Mouse (Mus musculus) urinary bladder, adult 2 months (tissue): Measurements from ENCODE around the gene Ifitm5. TPM values are rescaled to one million over a fixed set of nuclear protein-coding genes. Genes with fewer than 3 reads are reported as not detected.

Experiments used
- DNase-seq: peaks from one replicate; pipeline ENCODE4 v3.0.0; 2022; ENCODE audit warnings: low spot score
- polyA plus RNA-seq: library from polyadenylated mRNA; depleted of rRNA; stranded (reverse); fragments of >200 nt; gene quantifications from 2 replicates; pipeline ENCODE4 v1.2.3, GENCODE M21; 2012; rRNA removed

Ifitm5 gene
- polyA plus RNA-seq, 1 experiment: 1.7 TPM

- no peak for DNase-seq
Observed at GRCm38 (mm10) chr7:140902036-140902875, 47.8 kb downstream of the Ifitm5 start.

- no peak for DNase-seq
Observed at GRCm38 (mm10) chr7:140900220-140900619, 49.9 kb downstream of the Ifitm5 start, which contains the start of gene Cox8b. Cox8b (minus strand) TSS chr7:140900446.

GRCm38 (mm10) chr7:140899121-140899520, 51.0 kb downstream of the Ifitm5 start:
- no peak for DNase-seq

Other genes starting within 250 kb of the Ifitm5 start
- gene Cyp2e1, start 186.6 kb downstream of the Ifitm5 start, polyA plus RNA-seq: 45.5 and 70.4 TPM in 2 replicates
- gene Syce1, start 162.4 kb downstream of the Ifitm5 start, polyA plus RNA-seq: 0.10 and 0.18 TPM in 2 replicates
- 0.45 and 0.71 TPM in 2 replicates for gene Zfp941, start 128.1 kb downstream of the Ifitm5 start, polyA plus RNA-seq
- 43.7 and 48.7 TPM in 2 replicates for gene Urah, start 115.3 kb downstream of the Ifitm5 start, polyA plus RNA-seq
- not detected in 2 replicates for gene Scgb1c1, start 104.7 kb downstream of the Ifitm5 start, polyA plus RNA-seq
- 0.06 TPM in 1 of 2 replicates, not detected in the other for gene Odf3, start 102.5 kb downstream of the Ifitm5 start, polyA plus RNA-seq
- not detected in 2 replicates for gene Gm45785, start 94.0 kb downstream of the Ifitm5 start, polyA plus RNA-seq
- gene Ric8a, start 93.3 kb downstream of the Ifitm5 start, polyA plus RNA-seq: 74.7 and 77.1 TPM in 2 replicates
- gene Bet1l, start 92.7 kb downstream of the Ifitm5 start, polyA plus RNA-seq: 35.9 and 46.2 TPM in 2 replicates
- 77.9 and 79.2 TPM in 2 replicates for gene Psmd13, start 68.3 kb downstream of the Ifitm5 start, polyA plus RNA-seq
- gene Sirt3, start 68.0 kb downstream of the Ifitm5 start, polyA plus RNA-seq: 32.4 and 38.5 TPM in 2 replicates
- gene Cox8b, start 49.8 kb downstream of the Ifitm5 start, polyA plus RNA-seq: 3.9 and 4.4 TPM in 2 replicates
- not detected in 2 replicates for gene Nlrp6, start 29.4 kb downstream of the Ifitm5 start, polyA plus RNA-seq
- gene Pgghg, start 8.9 kb downstream of the Ifitm5 start, polyA plus RNA-seq: 41.5 and 49.5 TPM in 2 replicates
- gene Gm45717, start 5.6 kb upstream of the Ifitm5 start, polyA plus RNA-seq: not detected in 2 replicates
- 860 and 924 TPM in 2 replicates for gene Ifitm2, start 5.7 kb upstream of the Ifitm5 start, polyA plus RNA-seq
- 240 and 346 TPM in 2 replicates for gene Ifitm1, start 16.9 kb upstream of the Ifitm5 start, polyA plus RNA-seq
- gene Ifitm3, start 60.5 kb upstream of the Ifitm5 start, polyA plus RNA-seq: 596 and 696 TPM in 2 replicates
- 7.5 and 8.8 TPM in 2 replicates for gene Ifitm6, start 67.6 kb upstream of the Ifitm5 start, polyA plus RNA-seq
- not detected in 2 replicates for gene Gm17387, start 78.8 kb upstream of the Ifitm5 start, polyA plus RNA-seq
- gene B4galnt4, start 110.8 kb upstream of the Ifitm5 start, polyA plus RNA-seq: 0.45 and 0.55 TPM in 2 replicates
- 26.5 and 27.7 TPM in 2 replicates for gene Pkp3, start 127.9 kb upstream of the Ifitm5 start, polyA plus RNA-seq
- gene Sigirr, start 150.3 kb upstream of the Ifitm5 start, polyA plus RNA-seq: 13.8 and 15.0 TPM in 2 replicates
- 7.5 and 13.7 TPM in 2 replicates for gene Ano9, start 167.5 kb upstream of the Ifitm5 start, polyA plus RNA-seq
- 25.6 and 27.7 TPM in 2 replicates for gene Ptdss2, start 172.1 kb upstream of the Ifitm5 start, polyA plus RNA-seq
- gene Rnh1, start 222.6 kb upstream of the Ifitm5 start, polyA plus RNA-seq: 126 and 135 TPM in 2 replicates
- 114 and 129 TPM in 2 replicates for gene Hras, start 243.7 kb upstream of the Ifitm5 start, polyA plus RNA-seq
- gene Lrrc56, start 243.9 kb upstream of the Ifitm5 start, polyA plus RNA-seq: 5.2 and 5.8 TPM in 2 replicates